Mouse (Mus musculus): ENCODE results near the gene Ptpn9. TPM values are rescaled to one million over a fixed set of nuclear protein-coding genes. Genes with fewer than 3 reads are reported as not detected.

The Ptpn9 gene
- total RNA-seq, 2 experiments from 2014 or later: 47.7 to 53.8 TPM

- DNase-seq: no peak
Measured at GRCm38 (mm10) chr9:57013756-57014155, 19.0 kb downstream of the Ptpn9 start.

- DNase-seq: peak; percentile 12 to 42
Measured at GRCm38 (mm10) chr9:57014766-57015165, 20.0 kb downstream of the Ptpn9 start.

- no peak for DNase-seq
Measured at GRCm38 (mm10) chr9:57017631-57018030, 22.9 kb downstream of the Ptpn9 start.

GRCm38 (mm10) chr9:57031756-57032155 lies 37.0 kb downstream of the Ptpn9 start:
- DNase-seq: no peak

- peak; percentile 13 to 68 for DNase-seq
Measured at GRCm38 (mm10) chr9:57056237-57056636, 61.5 kb downstream of the Ptpn9 start.

GRCm38 (mm10) chr9:57064164-57064563 lies 69.4 kb downstream of the Ptpn9 start:
- DNase-seq: peak in 1 of 2 experiments; percentile 11

- DNase-seq: no peak
Measured at GRCm38 (mm10) chr9:57068266-57068665, 73.5 kb downstream of the Ptpn9 start.

- no peak for DNase-seq
Measured at GRCm38 (mm10) chr9:57070262-57070661, 75.5 kb downstream of the Ptpn9 start.

- DNase-seq: no peak
Measured at GRCm38 (mm10) chr9:57070800-57071545, 76.2 kb downstream of the Ptpn9 start.

- DNase-seq: peak; percentile 74 to 85
Measured at GRCm38 (mm10) chr9:57071801-57072351, 77.2 kb downstream of the Ptpn9 start, which contains the start of gene Sin3a. Gene Sin3a, plus strand, starts transcription at chr9:57072040.

GRCm38 (mm10) chr9:57072526-57072988 lies 77.8 kb downstream of the Ptpn9 start:
- no peak for DNase-seq

- DNase-seq: peak; percentile 97 to 98
Measured at GRCm38 (mm10) chr9:57072989-57073789, 78.5 kb downstream of the Ptpn9 start.

- no peak for DNase-seq
Measured at GRCm38 (mm10) chr9:57073790-57074094, 79.0 kb downstream of the Ptpn9 start.

GRCm38 (mm10) chr9:57074171-57074821 lies 79.6 kb downstream of the Ptpn9 start:
- DNase-seq: peak; percentile 22 to 52

- DNase-seq: peak; percentile 87 to 88
Measured at GRCm38 (mm10) chr9:57074822-57075603, 80.3 kb downstream of the Ptpn9 start.

GRCm38 (mm10) chr9:57075681-57076381 lies 81.1 kb downstream of the Ptpn9 start:
- DNase-seq: peak; percentile 97

GRCm38 (mm10) chr9:57076701-57077660 lies 82.3 kb downstream of the Ptpn9 start:
- DNase-seq: peak; percentile 93 to 96

- no peak for DNase-seq
Measured at GRCm38 (mm10) chr9:57082236-57082635, 87.5 kb downstream of the Ptpn9 start.

All from adrenal gland, postnatal 36 days (tissue).